Mouse (Mus musculus): ENCODE data around the gene Dyrk1b. TPM values are rescaled to one million over a fixed set of nuclear protein-coding genes. Genes with fewer than 3 reads are reported as not detected.
"Not testable (repeated sequence)": the region's sequence is repeated elsewhere in the genome, so short reads cannot be mapped to it uniquely, and the experiment has no call there.

Gene Dyrk1b
- 34.0 and 36.2 TPM in 2 replicates for polyA plus RNA-seq (2012; rRNA removed)

GRCm38 (mm10) chr7:28179228-28179627 lies at the start of gene Dyrk1b:
Dyrk1b (plus strand) TSS chr7:28179469.
- DNase-seq (ENCODE audit: extremely low spot score in 1 of 2, low spot score in 1 of 2): peak; percentile 98

GRCm38 (mm10) chr7:28137613-28138012 lies 41.7 kb upstream of the Dyrk1b start:
- peak in 1 of 2 experiments; percentile 59 for DNase-seq (ENCODE audit: extremely low spot score in 1 of 2, low spot score in 1 of 2)

GRCm38 (mm10) chr7:28148263-28148662 lies 31.0 kb upstream of the Dyrk1b start:
- DNase-seq (ENCODE audit: extremely low spot score in 1 of 2, low spot score in 1 of 2): peak in 1 of 2 experiments; percentile 73

- no peak for DNase-seq (ENCODE audit: extremely low spot score in 1 of 2, low spot score in 1 of 2)
These were observed 29.4 kb upstream of the Dyrk1b start for GRCm38 (mm10) chr7:28149841-28150240.

GRCm38 (mm10) chr7:28151584-28152221 lies 27.6 kb upstream of the Dyrk1b start:
- peak in 1 of 2 experiments; percentile 66 for DNase-seq (ENCODE audit: extremely low spot score in 1 of 2, low spot score in 1 of 2)

- DNase-seq (ENCODE audit: extremely low spot score in 1 of 2, low spot score in 1 of 2): not testable (repeated sequence)
These were observed 25.7 kb upstream of the Dyrk1b start for GRCm38 (mm10) chr7:28153595-28153994.

- no peak for DNase-seq (ENCODE audit: extremely low spot score in 1 of 2, low spot score in 1 of 2)
These were observed 20.0 kb upstream of the Dyrk1b start for GRCm38 (mm10) chr7:28159292-28159691.

- no peak for DNase-seq (ENCODE audit: extremely low spot score in 1 of 2, low spot score in 1 of 2)
These were observed 19.4 kb upstream of the Dyrk1b start for GRCm38 (mm10) chr7:28159893-28160292.

- no peak for DNase-seq (ENCODE audit: extremely low spot score in 1 of 2, low spot score in 1 of 2)
These were observed 18.0 kb upstream of the Dyrk1b start for GRCm38 (mm10) chr7:28161163-28161749.

GRCm38 (mm10) chr7:28165406-28165805 lies 13.9 kb upstream of the Dyrk1b start:
- DNase-seq (ENCODE audit: extremely low spot score in 1 of 2, low spot score in 1 of 2): no peak

GRCm38 (mm10) chr7:28168320-28169115 lies 10.8 kb upstream of the Dyrk1b start:
- peak in 1 of 2 experiments; percentile 50 for DNase-seq (ENCODE audit: extremely low spot score in 1 of 2, low spot score in 1 of 2)

- peak; percentile 83 to 93 for DNase-seq (ENCODE audit: extremely low spot score in 1 of 2, low spot score in 1 of 2)
These were observed 9.5 kb upstream of the Dyrk1b start, which contains the start of gene Fbl for GRCm38 (mm10) chr7:28169489-28170422. Fbl (plus strand) TSS chr7:28169710.

GRCm38 (mm10) chr7:28175358-28175757 lies 3.9 kb upstream of the Dyrk1b start:
- DNase-seq (ENCODE audit: extremely low spot score in 1 of 2, low spot score in 1 of 2): no peak

GRCm38 (mm10) chr7:28179741-28180377 lies 590 bp downstream of the Dyrk1b start:
- DNase-seq (ENCODE audit: extremely low spot score in 1 of 2, low spot score in 1 of 2): peak; percentile 90 to 93

- no peak for DNase-seq (ENCODE audit: extremely low spot score in 1 of 2, low spot score in 1 of 2)
These were observed 1.6 kb downstream of the Dyrk1b start for GRCm38 (mm10) chr7:28180890-28181289.

GRCm38 (mm10) chr7:28181376-28181775 lies 2.1 kb downstream of the Dyrk1b start:
- DNase-seq (ENCODE audit: extremely low spot score in 1 of 2, low spot score in 1 of 2): no peak

- no peak for DNase-seq (ENCODE audit: extremely low spot score in 1 of 2, low spot score in 1 of 2)
These were observed 3.1 kb downstream of the Dyrk1b start for GRCm38 (mm10) chr7:28182320-28182719.

- no peak for DNase-seq (ENCODE audit: extremely low spot score in 1 of 2, low spot score in 1 of 2)
These were observed 6.6 kb downstream of the Dyrk1b start for GRCm38 (mm10) chr7:28185884-28186283.

- DNase-seq (ENCODE audit: extremely low spot score in 1 of 2, low spot score in 1 of 2): no peak
These were observed 7.4 kb downstream of the Dyrk1b start for GRCm38 (mm10) chr7:28186631-28187030.

- DNase-seq (ENCODE audit: extremely low spot score in 1 of 2, low spot score in 1 of 2): no peak
These were observed 12.2 kb downstream of the Dyrk1b start for GRCm38 (mm10) chr7:28191489-28191888.

All from frontal cortex, adult 2 months (tissue).